Mouse (Mus musculus): ENCODE data around the gene Skap1. TPM values are rescaled to one million over a fixed set of nuclear protein-coding genes. Genes with fewer than 3 reads are reported as not detected.

Gene Skap1
- polyA plus RNA-seq, 1 experiment from 2014 or later, result 0.87 TPM

DNA sequence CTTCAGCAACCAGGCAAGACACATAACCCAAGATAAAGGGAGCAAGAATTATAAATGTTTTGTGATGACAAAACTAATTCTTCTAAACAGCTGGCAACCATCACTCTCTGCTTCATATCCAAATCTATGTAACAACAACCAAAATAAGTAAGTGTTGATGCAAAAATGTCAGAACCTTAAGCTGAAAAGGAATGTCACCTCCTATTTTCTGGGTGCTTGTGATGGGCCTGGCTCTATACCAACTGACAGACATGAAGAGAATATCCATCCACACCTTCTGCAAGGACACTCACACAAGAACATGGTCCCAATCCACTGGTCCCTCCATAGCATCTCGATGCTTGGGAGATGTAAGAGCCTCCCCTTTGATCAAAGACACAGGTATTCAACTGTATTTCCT, 194.0 kb downstream of the Skap1 start:
- Histone ChIP-seq H3K4me1 (replicated peaks; ENCODE audit: control insufficient read depth, insufficient read depth, low read length) (no peaks in the 10 kb centered on the region; the same call in 1 of the 2 replicates), H3K9me3 (ENCODE audit: control insufficient read depth, low read length) (no peaks in the 10 kb centered on the region), H3K27ac (ENCODE audit: low read depth) (no peak overlapping the region), H3K4me2 (ENCODE audit: low read length) (no peak overlapping the region), H3K27me3 (replicated peaks; ENCODE audit: control insufficient read depth, insufficient read depth, low read length) (no peaks in the 10 kb centered on the region), H3K9ac (ENCODE audit: low read length) (no peak overlapping the region), H3K4me3 (ENCODE audit: low read depth, low read length) (no peak overlapping the region), H3K36me3 (ENCODE audit: control insufficient read depth, insufficient read depth, low read length) (no peaks in the 10 kb centered on the region)
- ATAC-seq (replicated peaks; ENCODE audit: low FRiP score, low TSS enrichment, low read depth) (no peak), DNase-seq (ENCODE audit: low spot score) (no peak)
- WGBS, result 95% methylated on average over 1 of the region's 1 CpGs

DNA sequence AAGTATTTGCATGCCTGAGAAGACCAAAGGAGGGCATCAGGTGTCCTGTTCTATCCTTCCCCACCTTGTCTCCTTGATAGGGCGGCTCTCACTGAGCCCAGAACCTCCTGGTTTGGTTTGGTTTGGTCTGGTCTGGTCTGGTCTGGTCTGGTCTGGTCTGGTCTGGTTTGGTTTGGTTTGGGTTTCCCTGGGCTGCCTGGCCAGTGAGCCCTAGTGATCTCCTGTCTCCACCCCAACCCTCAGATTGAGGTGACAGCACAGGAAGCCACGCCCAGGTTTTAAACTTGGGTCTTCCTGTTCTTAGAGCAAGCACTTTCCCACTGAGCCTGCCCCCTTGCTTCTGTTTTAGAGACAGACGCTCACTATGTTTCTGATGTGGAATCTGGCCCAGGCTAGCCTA, 202.5 kb downstream of the Skap1 start:
- no peak overlapping the region for H3K27ac ChIP-seq (ENCODE audit: low read depth)

DNA sequence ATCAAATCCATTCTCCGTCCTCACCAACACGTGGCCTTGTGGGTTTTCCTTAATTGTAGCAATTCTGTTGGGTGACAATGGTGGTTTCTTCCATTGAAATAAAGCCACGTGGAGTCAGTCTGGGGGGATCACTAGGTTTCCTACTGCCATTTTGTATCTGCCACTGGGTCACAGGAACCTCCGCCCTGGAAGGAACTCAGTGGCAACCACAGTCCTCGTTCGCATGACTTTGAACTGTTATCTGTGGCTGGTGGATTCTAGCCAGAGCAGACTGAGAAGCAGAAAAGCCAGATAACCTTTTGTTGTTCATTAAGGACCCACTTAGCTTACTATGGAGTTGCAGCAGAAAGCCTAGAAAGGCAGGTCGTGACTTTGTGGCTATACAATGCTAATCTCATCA, 204.0 kb downstream of the Skap1 start:
- no peaks in the 10 kb centered on the region for H3K27me3 ChIP-seq (replicated peaks; ENCODE audit: control insufficient read depth, insufficient read depth, low read length)
- 77% methylated on average over 7 of the region's 7 CpGs for WGBS
- H3K9me3 ChIP-seq (ENCODE audit: control insufficient read depth, low read length), result no peaks in the 10 kb centered on the region
- H3K4me3 ChIP-seq (ENCODE audit: low read depth, low read length), result no peak overlapping the region
- H3K4me2 ChIP-seq (ENCODE audit: low read length), result no peak overlapping the region
- no peak overlapping the region for H3K9ac ChIP-seq (ENCODE audit: low read length)
- no peak overlapping the region for H3K27ac ChIP-seq (ENCODE audit: low read depth)
- ATAC-seq (replicated peaks; ENCODE audit: low FRiP score, low TSS enrichment, low read depth) (no peak), DNase-seq (ENCODE audit: low spot score) (no peak)
- no peaks in the 10 kb centered on the region for H3K36me3 ChIP-seq (ENCODE audit: control insufficient read depth, insufficient read depth, low read length)
- no peaks in the 10 kb centered on the region for H3K4me1 ChIP-seq (replicated peaks; ENCODE audit: control insufficient read depth, insufficient read depth, low read length)

More for the DNA sequence above, 202.5 kb downstream of the Skap1 start:
- Histone ChIP-seq H3K27me3 (replicated peaks; ENCODE audit: control insufficient read depth, insufficient read depth, low read length) (no peaks in the 10 kb centered on the region), H3K4me3 (ENCODE audit: low read depth, low read length) (no peak overlapping the region), H3K4me1 (replicated peaks; ENCODE audit: control insufficient read depth, insufficient read depth, low read length) (no peaks in the 10 kb centered on the region), H3K4me2 (ENCODE audit: low read length) (no peak overlapping the region), H3K9me3 (ENCODE audit: control insufficient read depth, low read length) (no peaks in the 10 kb centered on the region), H3K9ac (ENCODE audit: low read length) (no peak overlapping the region), H3K36me3 (ENCODE audit: control insufficient read depth, insufficient read depth, low read length) (no peaks in the 10 kb centered on the region)
- DNase-seq (ENCODE audit: low spot score) (no peak), ATAC-seq (replicated peaks; ENCODE audit: low FRiP score, low TSS enrichment, low read depth) (no peak)
- WGBS, result 70% methylated on average over 3 of the region's 3 CpGs

DNA sequence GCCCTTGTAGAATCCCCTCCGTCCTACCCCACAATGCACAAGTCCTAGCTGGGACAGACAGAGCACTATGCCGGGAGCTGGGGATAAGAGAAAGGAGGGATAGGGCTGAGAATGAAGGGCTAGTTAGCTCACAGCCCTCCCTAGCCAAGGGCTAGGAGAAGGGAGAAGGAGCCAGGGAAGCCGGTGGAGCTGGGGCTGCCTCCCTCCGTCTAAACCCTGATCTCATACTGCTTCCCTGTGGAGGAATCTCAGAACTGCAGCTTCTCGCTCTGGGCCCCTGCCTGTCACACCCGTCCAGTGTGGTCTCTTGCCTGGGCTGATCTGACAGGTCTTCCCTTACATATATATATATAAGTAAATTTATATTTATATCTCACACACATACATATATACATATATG, 209.4 kb downstream of the Skap1 start:
- peaks cover 13% of the 10 kb centered on the region; the same call in 1 of the 2 replicates for H3K4me1 ChIP-seq (replicated peaks; ENCODE audit: control insufficient read depth, insufficient read depth, low read length)
- H3K9ac ChIP-seq (ENCODE audit: low read length), result no peak overlapping the region
- H3K27ac ChIP-seq (ENCODE audit: low read depth), result no peak overlapping the region
- no peaks in the 10 kb centered on the region for H3K9me3 ChIP-seq (ENCODE audit: control insufficient read depth, low read length)
- 5% methylated on average over 6 of the region's 6 CpGs for WGBS
- DNase-seq (ENCODE audit: low spot score), result peak; percentile 88
- no peaks in the 10 kb centered on the region for H3K36me3 ChIP-seq (ENCODE audit: control insufficient read depth, insufficient read depth, low read length)
- peak overlapping the region; percentile 47 for H3K4me2 ChIP-seq (ENCODE audit: low read length)
- ATAC-seq (replicated peaks; ENCODE audit: low FRiP score, low TSS enrichment, low read depth), result peak; percentile 76; the same call in 1 of the 2 replicates
- no peaks in the 10 kb centered on the region; the same call in 1 of the 2 replicates for H3K27me3 ChIP-seq (replicated peaks; ENCODE audit: control insufficient read depth, insufficient read depth, low read length)
- peak overlapping the region; percentile 10; the same call in 1 of the 2 replicates for H3K4me3 ChIP-seq (ENCODE audit: low read depth, low read length)

DNA sequence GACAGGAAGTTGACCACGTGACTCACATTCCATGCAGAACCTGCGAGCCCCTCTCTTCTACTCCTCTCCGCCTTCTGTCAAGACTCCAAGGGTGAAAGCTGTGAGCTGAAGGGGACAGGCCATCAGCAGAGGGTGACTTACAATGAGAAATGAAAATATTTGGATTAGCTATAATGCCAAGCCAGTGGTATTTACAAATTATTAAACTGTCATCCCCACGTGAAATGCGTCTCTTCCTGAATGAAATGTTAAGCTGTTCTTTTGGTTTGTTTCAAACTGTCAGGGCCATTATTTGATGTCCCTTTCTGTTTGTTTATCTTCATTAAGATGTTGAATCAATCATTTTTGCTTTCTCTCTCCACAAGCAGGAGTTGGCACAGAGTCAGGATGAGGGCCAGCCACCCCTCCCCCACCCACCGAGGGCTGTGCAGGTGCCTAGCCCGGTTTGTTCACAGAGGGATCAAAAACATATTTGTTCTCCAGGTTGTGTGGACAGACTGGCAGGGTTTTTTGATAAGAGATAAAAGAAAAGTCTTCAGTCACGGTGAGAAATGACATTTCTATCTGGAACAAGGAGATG, 210.5 kb downstream of the Skap1 start:
- H3K4me2 ChIP-seq (ENCODE audit: low read length), result no peak overlapping the region
- no peak overlapping the region for H3K4me3 ChIP-seq (ENCODE audit: low read depth, low read length)
- no peaks in the 10 kb centered on the region for H3K36me3 ChIP-seq (ENCODE audit: control insufficient read depth, insufficient read depth, low read length)
- no peaks in the 10 kb centered on the region for H3K9me3 ChIP-seq (ENCODE audit: control insufficient read depth, low read length)
- no peak for ATAC-seq (replicated peaks; ENCODE audit: low FRiP score, low TSS enrichment, low read depth)
- H3K4me1 ChIP-seq (replicated peaks; ENCODE audit: control insufficient read depth, insufficient read depth, low read length), result peaks cover 13% of the 10 kb centered on the region; the same call in 1 of the 2 replicates
- no peak for DNase-seq (ENCODE audit: low spot score)
- 15% methylated on average over 8 of the region's 8 CpGs for WGBS
- H3K27me3 ChIP-seq (replicated peaks; ENCODE audit: control insufficient read depth, insufficient read depth, low read length), result no peaks in the 10 kb centered on the region; the same call in 1 of the 2 replicates
- no peak overlapping the region for H3K9ac ChIP-seq (ENCODE audit: low read length)
- H3K27ac ChIP-seq (ENCODE audit: low read depth), result no peak overlapping the region

DNA sequence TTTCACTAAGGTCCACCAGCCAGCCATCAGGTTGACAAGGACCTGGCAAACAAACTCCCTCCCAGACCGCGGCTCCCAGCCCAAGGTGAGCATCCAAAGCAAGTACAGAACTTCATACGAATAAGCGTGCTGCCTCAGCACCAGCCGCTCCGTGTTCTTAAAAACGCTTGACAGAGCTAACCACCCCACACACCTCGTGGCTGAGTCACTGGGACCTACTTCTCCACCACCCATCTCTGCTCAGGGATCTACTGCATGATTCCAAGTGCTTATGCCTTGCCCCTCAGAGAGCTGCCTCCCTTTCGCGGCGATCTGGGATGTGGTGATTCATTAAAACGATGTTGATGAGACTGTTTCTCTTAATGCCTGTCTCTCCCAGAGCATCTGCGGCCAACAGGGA, 213.6 kb downstream of the Skap1 start:
- Histone ChIP-seq H3K4me3 (ENCODE audit: low read depth, low read length) (no peak overlapping the region), H3K9me3 (ENCODE audit: control insufficient read depth, low read length) (no peaks in the 10 kb centered on the region), H3K4me2 (ENCODE audit: low read length) (no peak overlapping the region), H3K27me3 (replicated peaks; ENCODE audit: control insufficient read depth, insufficient read depth, low read length) (no peaks in the 10 kb centered on the region; the same call in none of the 2 replicates), H3K27ac (ENCODE audit: low read depth) (no peak overlapping the region), H3K4me1 (replicated peaks; ENCODE audit: control insufficient read depth, insufficient read depth, low read length) (peaks cover 13% of the 10 kb centered on the region; the same call in 1 of the 2 replicates), H3K9ac (ENCODE audit: low read length) (no peak overlapping the region), H3K36me3 (ENCODE audit: control insufficient read depth, insufficient read depth, low read length) (no peaks in the 10 kb centered on the region)
- WGBS, result 82% methylated on average over 13 of the region's 13 CpGs
- no peak for ATAC-seq (replicated peaks; ENCODE audit: low FRiP score, low TSS enrichment, low read depth)
- no peak for DNase-seq (ENCODE audit: low spot score)

DNA sequence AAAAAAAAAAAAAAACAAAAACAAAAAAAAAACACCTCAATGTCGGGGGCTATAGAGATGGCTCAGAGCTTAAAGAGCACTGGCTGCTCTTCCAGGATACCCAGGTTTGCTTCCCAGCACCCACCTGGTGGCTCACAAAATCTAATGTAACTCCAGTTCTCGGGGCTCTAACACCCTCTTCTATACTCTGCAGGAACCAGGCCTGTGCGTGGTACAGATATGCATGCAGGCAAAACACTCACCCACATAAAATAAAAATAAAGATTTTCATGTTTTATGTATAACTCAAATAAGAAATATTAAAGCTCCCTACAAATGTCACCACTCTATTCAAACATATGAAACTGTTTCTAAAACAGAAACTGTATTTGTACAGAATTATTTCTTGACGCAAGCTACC, 214.6 kb downstream of the Skap1 start:
- Histone ChIP-seq H3K9me3 (ENCODE audit: control insufficient read depth, low read length) (no peaks in the 10 kb centered on the region), H3K9ac (ENCODE audit: low read length) (no peak overlapping the region), H3K4me1 (replicated peaks; ENCODE audit: control insufficient read depth, insufficient read depth, low read length) (peaks cover 10% of the 10 kb centered on the region; the same call in 1 of the 2 replicates), H3K27ac (ENCODE audit: low read depth) (no peak overlapping the region), H3K27me3 (replicated peaks; ENCODE audit: control insufficient read depth, insufficient read depth, low read length) (no peaks in the 10 kb centered on the region; the same call in none of the 2 replicates), H3K4me2 (ENCODE audit: low read length) (no peak overlapping the region), H3K36me3 (ENCODE audit: control insufficient read depth, insufficient read depth, low read length) (no peaks in the 10 kb centered on the region), H3K4me3 (ENCODE audit: low read depth, low read length) (no peak overlapping the region)
- ATAC-seq (replicated peaks; ENCODE audit: low FRiP score, low TSS enrichment, low read depth) (no peak), DNase-seq (ENCODE audit: low spot score) (no peak)
- 89% methylated on average over 4 of the region's 4 CpGs for WGBS

DNA sequence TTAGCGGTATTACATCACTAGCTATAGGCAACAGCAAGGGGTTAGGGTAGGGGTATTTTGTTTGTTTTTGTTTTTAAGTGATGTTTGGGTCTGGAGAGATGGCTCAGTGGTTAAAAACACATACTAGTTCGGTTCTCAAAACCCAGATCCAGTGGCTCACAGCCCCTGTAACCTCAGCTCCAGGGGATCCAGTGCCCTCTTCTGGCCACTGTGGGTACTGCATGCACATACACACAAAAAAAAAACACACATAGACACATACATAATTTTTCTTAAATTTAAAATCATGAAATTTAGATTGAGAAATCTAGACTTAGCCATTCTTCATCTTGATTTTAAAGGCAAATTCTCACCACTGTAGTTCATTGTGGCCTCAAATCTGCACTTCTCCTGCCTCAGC, 221.0 kb downstream of the Skap1 start:
- Histone ChIP-seq H3K4me1 (replicated peaks; ENCODE audit: control insufficient read depth, insufficient read depth, low read length) (0 out of 2 replicates have a peak, but pooled peaks cover 5% of the 10 kb centered on the region), H3K9ac (ENCODE audit: low read length) (no peak overlapping the region), H3K4me2 (ENCODE audit: low read length) (no peak overlapping the region), H3K36me3 (ENCODE audit: control insufficient read depth, insufficient read depth, low read length) (no peaks in the 10 kb centered on the region), H3K9me3 (ENCODE audit: control insufficient read depth, low read length) (no peaks in the 10 kb centered on the region), H3K27ac (ENCODE audit: low read depth) (no peak overlapping the region), H3K27me3 (replicated peaks; ENCODE audit: control insufficient read depth, insufficient read depth, low read length) (no peaks in the 10 kb centered on the region; the same call in 1 of the 2 replicates), H3K4me3 (ENCODE audit: low read depth, low read length) (no peak overlapping the region)
- 91% methylated on average over 2 of the region's 2 CpGs for whole genome bisulfite sequencing
- no peak for DNase-seq (ENCODE audit: low spot score)
- ATAC-seq (replicated peaks; ENCODE audit: low FRiP score, low TSS enrichment, low read depth), result no peak

DNA sequence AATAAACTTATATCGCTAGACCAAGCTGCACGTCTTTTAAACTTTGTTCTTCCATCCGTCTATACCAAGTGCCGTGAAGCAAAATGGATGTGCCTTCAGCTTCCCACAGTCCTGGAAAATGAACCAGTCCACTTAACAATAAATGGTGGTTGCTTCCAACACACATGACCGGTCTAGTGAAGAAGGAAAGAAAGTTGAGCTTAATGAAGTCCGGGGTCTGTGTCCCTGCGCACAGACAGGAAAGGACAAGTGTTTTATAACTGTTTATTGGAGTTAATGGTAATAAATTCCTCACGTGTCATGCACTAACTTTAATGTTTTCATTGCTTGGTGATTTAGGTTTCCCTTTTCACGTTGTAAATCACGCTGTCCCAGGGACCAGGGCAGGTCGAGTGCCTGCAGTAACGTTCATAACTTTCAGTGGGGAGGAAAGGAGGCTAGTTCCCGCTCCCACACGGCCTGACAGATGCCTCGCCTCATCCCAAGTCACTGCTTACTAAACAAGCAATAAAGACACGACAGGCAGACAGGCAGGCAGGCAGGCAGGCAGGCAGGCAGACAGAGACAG, 222.4 kb downstream of the Skap1 start:
- Histone ChIP-seq H3K9ac (ENCODE audit: low read length) (no peak overlapping the region), H3K27ac (ENCODE audit: low read depth) (no peak overlapping the region), H3K9me3 (ENCODE audit: control insufficient read depth, low read length) (no peaks in the 10 kb centered on the region), H3K36me3 (ENCODE audit: control insufficient read depth, insufficient read depth, low read length) (no peaks in the 10 kb centered on the region), H3K27me3 (replicated peaks; ENCODE audit: control insufficient read depth, insufficient read depth, low read length) (no peaks in the 10 kb centered on the region), H3K4me3 (ENCODE audit: low read depth, low read length) (no peak overlapping the region), H3K4me2 (ENCODE audit: low read length) (no peak overlapping the region; the same call in 1 of the 2 replicates), H3K4me1 (replicated peaks; ENCODE audit: control insufficient read depth, insufficient read depth, low read length) (0 out of 2 replicates have a peak, but pooled peaks cover 5% of the 10 kb centered on the region)
- ATAC-seq (replicated peaks; ENCODE audit: low FRiP score, low TSS enrichment, low read depth) (no peak), DNase-seq (ENCODE audit: low spot score) (peak; percentile 55)
- 13% methylated on average over 16 of the region's 16 CpGs for WGBS
